Mouse (Mus musculus): ENCODE measurements around the gene Chst4. TPM values are rescaled to one million over a fixed set of nuclear protein-coding genes. Genes with fewer than 3 reads are reported as not detected.

Gene Chst4
- polyA plus RNA-seq (2015; fragmentation: Nextera tagmentation; extraction: Ambion mirVana) = 0.90 and 1.3 TPM in 2 replicates

GRCm38 (mm10) chr8:110039659-110040058, at the start of gene Chst4:
Gene Chst4, minus strand, starts transcription at chr8:110039740.
- Histone ChIP-seq H3K36me3 (no peaks in the 10 kb centered on the region), H3K9me3 (no peaks in the 10 kb centered on the region), H3K4me3 (no peak within 1 kb of the TSS), H3K27me3 (replicated peaks) (no peaks in the 10 kb centered on the region), H3K9ac (no peak within 1 kb of the TSS), H3K4me2 (no peak within 1 kb of the TSS), H3K4me1 (peaks cover 17% of the 10 kb centered on the region), H3K27ac (replicated peaks) (no peak within 1 kb of the TSS)
- 75% methylated on average over 5 of the region's 5 CpGs for whole genome bisulfite sequencing
- no peak for ATAC-seq (ENCODE audit: extremely low read depth, insufficient number of reproducible peaks, low FRiP score, low TSS enrichment)

DNA sequence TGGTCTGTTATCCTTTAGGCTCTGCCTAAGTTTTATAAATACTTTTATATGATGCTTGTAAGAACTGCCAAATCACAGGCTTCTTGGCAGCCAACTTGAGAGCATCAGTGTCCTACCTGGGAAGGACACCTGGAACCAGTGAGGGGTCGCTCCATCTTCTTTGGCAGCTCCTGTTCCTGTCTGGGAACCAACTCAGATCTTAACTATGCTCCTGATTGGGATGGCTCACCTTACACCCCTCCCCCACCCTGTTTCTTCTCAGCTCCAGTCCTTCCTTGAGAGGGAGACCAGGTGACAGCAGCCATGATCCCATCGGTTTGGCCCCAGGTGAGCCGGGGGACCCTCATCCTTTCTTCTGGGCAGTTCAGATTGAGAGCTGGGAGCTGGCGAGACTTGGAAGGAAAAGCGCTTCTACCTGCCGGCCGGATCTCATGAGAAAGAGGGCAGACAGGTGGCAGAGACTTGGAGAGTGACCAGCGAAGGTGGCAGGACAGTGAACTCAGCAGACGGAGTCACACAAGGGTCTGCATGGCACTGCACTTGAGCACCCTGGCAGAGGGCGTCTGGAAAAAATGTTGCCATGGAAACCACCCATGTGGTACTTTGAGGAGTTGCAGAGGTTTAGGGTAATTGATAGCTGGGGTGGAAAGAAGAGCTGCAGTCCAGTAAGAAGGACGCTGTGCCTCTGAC, 43.0 kb upstream of the Chst4 start:
- Histone ChIP-seq H3K4me2 (no peak overlapping the region), H3K9me3 (peaks cover 4% of the 10 kb centered on the region; the same call in 1 of the 2 replicates), H3K27me3 (replicated peaks) (no peaks in the 10 kb centered on the region; the same call in 1 of the 2 replicates), H3K4me3 (no peak overlapping the region), H3K4me1 (peaks cover 13% of the 10 kb centered on the region), H3K36me3 (peaks cover 41% of the 10 kb centered on the region), H3K27ac (replicated peaks) (no peak overlapping the region), H3K9ac (no peak overlapping the region)
- WGBS = 75% methylated on average over 11 of the region's 11 CpGs
- no peak for ATAC-seq (ENCODE audit: extremely low read depth, insufficient number of reproducible peaks, low FRiP score, low TSS enrichment)

DNA sequence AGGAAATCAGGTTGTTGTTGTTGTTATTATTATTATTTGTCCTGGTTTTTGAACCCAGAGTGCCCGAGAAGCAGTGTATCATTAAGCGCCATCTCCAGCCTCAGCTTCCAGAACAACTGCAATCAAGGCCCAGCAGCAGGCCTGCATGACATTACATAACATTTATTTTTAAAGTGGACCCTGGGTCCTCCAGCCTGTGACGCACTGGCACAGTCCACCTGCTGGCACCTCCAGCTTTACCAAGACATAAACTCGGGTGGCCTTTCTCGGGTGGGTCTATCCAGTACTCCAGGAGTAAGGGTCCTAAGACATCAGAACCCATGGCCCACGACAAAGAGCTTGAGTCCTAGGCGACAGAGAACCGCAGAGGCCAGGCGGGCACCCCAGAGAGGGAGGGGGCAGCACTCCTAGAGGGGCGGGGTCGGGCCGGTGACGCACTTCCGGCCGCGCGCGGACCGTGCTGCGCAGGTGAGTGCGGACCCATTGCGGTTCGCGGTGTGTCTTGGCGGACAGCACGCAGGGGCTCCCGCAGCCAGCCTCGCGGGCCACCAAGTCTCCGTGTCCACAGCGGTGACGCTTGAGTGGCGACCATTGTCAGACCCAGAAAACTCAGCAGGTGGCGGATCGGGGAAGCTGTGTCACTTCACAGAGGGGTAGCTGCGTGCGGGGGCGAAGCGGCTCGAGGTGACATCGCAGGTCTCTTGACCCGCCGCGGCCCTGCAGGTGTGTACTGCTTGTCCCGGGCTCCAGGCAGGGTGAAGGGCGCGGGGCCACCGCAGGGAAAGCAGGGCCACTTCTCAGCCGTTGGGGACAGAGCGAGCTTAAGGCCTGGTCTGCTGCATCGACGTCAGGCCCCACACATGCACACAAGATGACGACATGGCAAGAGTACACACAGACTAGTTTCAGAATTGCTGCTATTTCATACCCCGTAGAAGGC, 40.0 kb upstream of the Chst4 start, which contains the start of gene Zfp612:
Gene Zfp612, plus strand, starts transcription at position 465 of the 940 bp plus-strand sequence.
- no peak; the same call in 1 of the 2 replicates for ATAC-seq (ENCODE audit: extremely low read depth, insufficient number of reproducible peaks, low FRiP score, low TSS enrichment)
- no peaks in the 10 kb centered on the region for H3K9me3 ChIP-seq
- H3K4me3 ChIP-seq = peak within 1 kb of the TSS; percentile 72

GRCm38 (mm10) chr8:110074496-110074895, 35.0 kb upstream of the Chst4 start:
- H3K27ac ChIP-seq (replicated peaks) = no peak overlapping the region
- peaks cover 10% of the 10 kb centered on the region; the same call in 1 of the 2 replicates for H3K27me3 ChIP-seq (replicated peaks)
- no peak for ATAC-seq (ENCODE audit: extremely low read depth, insufficient number of reproducible peaks, low FRiP score, low TSS enrichment)
- no peaks in the 10 kb centered on the region for H3K36me3 ChIP-seq
- no peak overlapping the region for H3K4me2 ChIP-seq
- H3K4me1 ChIP-seq = peaks cover 4% of the 10 kb centered on the region; the same call in 1 of the 2 replicates
- no peak overlapping the region for H3K4me3 ChIP-seq
- H3K9ac ChIP-seq = no peak overlapping the region
- WGBS = 78% methylated on average over 8 of the region's 8 CpGs
- H3K9me3 ChIP-seq = no peaks in the 10 kb centered on the region

More for the DNA sequence above, 40.0 kb upstream of the Chst4 start, which contains the start of gene Zfp612:
- WGBS = 8% methylated on average over 54 of the region's 54 CpGs
- peaks cover 12% of the 10 kb centered on the region for H3K36me3 ChIP-seq
- H3K4me1 ChIP-seq = peaks cover 13% of the 10 kb centered on the region
- H3K4me2 ChIP-seq = peak within 1 kb of the TSS; percentile 89
- H3K9ac ChIP-seq = peak within 1 kb of the TSS; percentile 86
- no peak within 1 kb of the TSS for H3K27ac ChIP-seq (replicated peaks)
- peaks cover 10% of the 10 kb centered on the region; the same call in 1 of the 2 replicates for H3K27me3 ChIP-seq (replicated peaks)

GRCm38 (mm10) chr8:110071600-110071999, 32.1 kb upstream of the Chst4 start:
- WGBS = 13% methylated on average over 9 of the region's 9 CpGs
- Histone ChIP-seq H3K9me3 (no peaks in the 10 kb centered on the region), H3K36me3 (no peaks in the 10 kb centered on the region), H3K27me3 (replicated peaks) (peaks cover 9% of the 10 kb centered on the region; the same call in 1 of the 2 replicates), H3K9ac (no peak overlapping the region), H3K4me3 (no peak overlapping the region), H3K4me2 (no peak overlapping the region), H3K27ac (replicated peaks) (no peak overlapping the region), H3K4me1 (no peaks in the 10 kb centered on the region)
- ATAC-seq (ENCODE audit: extremely low read depth, insufficient number of reproducible peaks, low FRiP score, low TSS enrichment) = no peak

DNA sequence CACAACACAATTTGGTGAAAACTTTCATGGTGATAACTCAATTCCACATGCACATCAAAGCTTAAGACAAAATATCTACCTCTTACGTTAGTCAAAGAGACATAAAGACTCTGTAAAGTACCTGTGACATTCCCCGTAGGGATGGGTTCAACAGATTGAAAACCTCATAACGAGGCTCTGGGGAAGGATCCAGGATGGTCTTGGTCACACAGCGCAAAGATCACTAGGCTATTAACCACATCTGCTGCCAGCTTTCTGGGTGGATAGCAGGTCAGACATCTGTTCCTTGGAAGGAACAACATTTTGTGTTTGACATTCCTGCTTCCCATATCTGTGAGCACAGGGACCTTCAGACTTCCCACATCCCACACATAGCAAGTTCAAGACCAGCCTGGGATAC, 30.2 kb upstream of the Chst4 start:
- Histone ChIP-seq H3K4me3 (no peak overlapping the region), H3K4me2 (no peak overlapping the region), H3K27me3 (replicated peaks) (no peaks in the 10 kb centered on the region; the same call in 1 of the 2 replicates), H3K36me3 (no peaks in the 10 kb centered on the region), H3K9me3 (no peaks in the 10 kb centered on the region), H3K4me1 (no peaks in the 10 kb centered on the region), H3K9ac (no peak overlapping the region), H3K27ac (replicated peaks) (no peak overlapping the region)
- ATAC-seq (ENCODE audit: extremely low read depth, insufficient number of reproducible peaks, low FRiP score, low TSS enrichment) = no peak
- WGBS = 81% methylated on average over 4 of the region's 4 CpGs

GRCm38 (mm10) chr8:110065676-110066075, 26.1 kb upstream of the Chst4 start:
- ATAC-seq (ENCODE audit: extremely low read depth, insufficient number of reproducible peaks, low FRiP score, low TSS enrichment) = no peak
- Histone ChIP-seq H3K36me3 (no peaks in the 10 kb centered on the region), H3K4me1 (no peaks in the 10 kb centered on the region), H3K9me3 (no peaks in the 10 kb centered on the region), H3K4me3 (no peak overlapping the region), H3K27ac (replicated peaks) (no peak overlapping the region), H3K9ac (no peak overlapping the region), H3K27me3 (replicated peaks) (no peaks in the 10 kb centered on the region), H3K4me2 (no peak overlapping the region)
- WGBS = 84% methylated on average over 4 of the region's 4 CpGs

DNA sequence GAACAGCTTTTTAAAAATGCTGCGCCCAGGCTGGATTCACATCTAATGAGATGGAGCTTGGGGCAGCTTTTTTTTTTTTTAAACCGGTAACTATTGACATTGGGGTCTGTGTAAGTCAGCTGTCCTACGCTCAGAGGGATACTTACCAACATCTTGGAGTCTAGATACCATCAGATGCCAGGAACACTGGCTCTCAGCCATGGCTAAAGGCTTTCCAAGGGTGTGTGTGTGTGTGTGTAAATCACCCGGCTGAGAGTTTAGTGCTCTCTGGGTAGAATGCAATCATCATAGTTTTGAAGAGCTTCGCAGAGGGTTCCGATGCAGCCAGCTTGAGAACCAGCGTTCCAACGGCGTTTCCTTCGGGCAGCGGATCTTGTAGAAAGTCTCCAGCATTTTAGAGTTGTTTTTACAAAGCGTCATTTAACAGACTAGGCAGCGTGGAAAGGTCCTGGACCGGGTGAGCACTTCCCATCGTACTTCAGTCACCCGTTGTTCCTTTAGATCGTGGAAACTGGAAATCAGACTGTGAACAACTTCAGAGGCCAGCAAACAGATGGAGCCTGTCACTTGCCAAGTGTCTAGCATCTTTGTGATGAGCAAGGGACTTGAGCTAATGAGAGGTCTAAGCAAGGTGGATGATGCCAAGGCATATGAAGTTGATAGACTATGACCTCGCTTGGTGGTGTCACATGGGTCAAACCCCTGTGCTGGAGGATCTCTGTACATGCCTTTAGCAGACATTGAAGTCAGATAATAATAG, 25.2 kb upstream of the Chst4 start:
- H3K27me3 ChIP-seq (replicated peaks) = no peaks in the 10 kb centered on the region
- no peak overlapping the region for H3K27ac ChIP-seq (replicated peaks)
- ATAC-seq (ENCODE audit: extremely low read depth, insufficient number of reproducible peaks, low FRiP score, low TSS enrichment) = no peak
- no peak overlapping the region for H3K9ac ChIP-seq
- H3K4me2 ChIP-seq = no peak overlapping the region
- H3K9me3 ChIP-seq = no peaks in the 10 kb centered on the region
- H3K4me1 ChIP-seq = no peaks in the 10 kb centered on the region
- no peak overlapping the region for H3K4me3 ChIP-seq
- H3K36me3 ChIP-seq = no peaks in the 10 kb centered on the region
- WGBS = 85% methylated on average over 18 of the region's 18 CpGs

DNA sequence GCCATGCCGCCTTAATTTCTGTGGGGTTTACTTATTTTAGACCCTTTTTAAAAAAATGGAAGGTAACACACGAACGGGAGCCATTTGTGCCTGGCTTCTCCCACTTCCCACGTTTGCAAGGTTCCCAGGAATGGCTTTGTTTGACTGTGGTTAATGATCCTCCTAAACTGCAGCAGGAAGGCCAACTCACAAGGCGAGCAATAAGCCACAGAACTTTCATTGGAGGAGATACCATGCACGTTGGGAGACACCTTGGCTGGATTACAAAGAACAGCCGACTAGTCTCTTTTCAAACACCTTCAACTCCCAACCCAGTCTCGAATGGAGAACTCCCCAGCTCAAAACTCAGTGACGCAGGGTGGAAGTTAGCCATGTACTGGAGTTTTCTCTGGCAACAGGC, 24.6 kb upstream of the Chst4 start:
- ATAC-seq (ENCODE audit: extremely low read depth, insufficient number of reproducible peaks, low FRiP score, low TSS enrichment) = no peak
- H3K9ac ChIP-seq = no peak overlapping the region
- H3K27me3 ChIP-seq (replicated peaks) = no peaks in the 10 kb centered on the region
- no peak overlapping the region for H3K27ac ChIP-seq (replicated peaks)
- H3K4me3 ChIP-seq = no peak overlapping the region
- H3K4me2 ChIP-seq = no peak overlapping the region
- H3K4me1 ChIP-seq = no peaks in the 10 kb centered on the region
- no peaks in the 10 kb centered on the region for H3K36me3 ChIP-seq
- H3K9me3 ChIP-seq = no peaks in the 10 kb centered on the region
- 69% methylated on average over 9 of the region's 9 CpGs for WGBS

GRCm38 (mm10) chr8:110058207-110058606, 18.7 kb upstream of the Chst4 start:
- H3K27ac ChIP-seq (replicated peaks) = no peak overlapping the region
- no peak overlapping the region for H3K4me2 ChIP-seq
- no peaks in the 10 kb centered on the region for H3K36me3 ChIP-seq
- H3K4me3 ChIP-seq = no peak overlapping the region
- no peak for ATAC-seq (ENCODE audit: extremely low read depth, insufficient number of reproducible peaks, low FRiP score, low TSS enrichment)
- no peak overlapping the region for H3K9ac ChIP-seq
- no peaks in the 10 kb centered on the region for H3K9me3 ChIP-seq
- WGBS = 58% methylated on average over 8 of the region's 8 CpGs
- H3K4me1 ChIP-seq = no peaks in the 10 kb centered on the region
- H3K27me3 ChIP-seq (replicated peaks) = no peaks in the 10 kb centered on the region

DNA sequence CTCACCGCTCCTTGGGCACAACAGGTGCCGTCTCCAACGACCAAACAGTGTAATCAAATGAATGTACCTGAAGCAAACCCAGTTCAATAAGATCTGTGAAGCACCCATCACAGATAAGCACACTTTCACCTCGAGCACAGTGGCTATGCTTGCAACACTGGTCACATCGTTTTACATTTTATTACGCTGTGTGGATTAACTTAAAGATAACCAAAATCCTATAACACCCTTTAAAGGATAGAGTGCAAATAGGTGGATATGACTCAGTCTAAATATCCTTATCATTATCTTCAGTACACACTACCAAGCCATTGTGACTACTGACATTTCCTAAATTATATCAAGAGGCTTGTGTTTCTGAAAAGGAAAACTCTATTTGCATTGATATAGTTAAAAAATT, 11.7 kb upstream of the Chst4 start:
- Histone ChIP-seq H3K27me3 (replicated peaks) (no peaks in the 10 kb centered on the region), H3K4me1 (no peaks in the 10 kb centered on the region), H3K9me3 (no peaks in the 10 kb centered on the region), H3K36me3 (no peaks in the 10 kb centered on the region), H3K4me2 (no peak overlapping the region), H3K4me3 (no peak overlapping the region), H3K9ac (no peak overlapping the region), H3K27ac (replicated peaks) (no peak overlapping the region)
- 72% methylated on average over 6 of the region's 6 CpGs for WGBS
- no peak for ATAC-seq (ENCODE audit: extremely low read depth, insufficient number of reproducible peaks, low FRiP score, low TSS enrichment)

Measured in heart, embryonic 13.5 days (tissue).